Mouse (Mus musculus) CD4-positive, CD25-positive, alpha-beta regulatory T cell, adult 4 months (primary cell): Measurements from ENCODE around the gene Ogdh. TPM values are rescaled to one million over a fixed set of nuclear protein-coding genes. Genes with fewer than 3 reads are reported as not detected.
A peak's percentile ranks its signal among the peaks of the same experiment; 100 is the strongest.
"Not testable (repeated sequence)": the region's sequence is repeated elsewhere in the genome, so short reads cannot be mapped to it uniquely, and the experiment has no call there.

ENCODE experiments used
- ATAC-seq: one replicate; pipeline ENCODE4 v1.8.0; 2017
- polyA plus RNA-seq, 2 experiments: library from polyadenylated mRNA; unstranded; fragments of 100-300 nt; shearing (Covaris generic); gene quantifications; one replicate each; pipeline ENCODE4 v1.2.1; 2017

The Ogdh gene
- 100 to 1,000 TPM; 146 to 237 TPM for polyA plus RNA-seq

DNA sequence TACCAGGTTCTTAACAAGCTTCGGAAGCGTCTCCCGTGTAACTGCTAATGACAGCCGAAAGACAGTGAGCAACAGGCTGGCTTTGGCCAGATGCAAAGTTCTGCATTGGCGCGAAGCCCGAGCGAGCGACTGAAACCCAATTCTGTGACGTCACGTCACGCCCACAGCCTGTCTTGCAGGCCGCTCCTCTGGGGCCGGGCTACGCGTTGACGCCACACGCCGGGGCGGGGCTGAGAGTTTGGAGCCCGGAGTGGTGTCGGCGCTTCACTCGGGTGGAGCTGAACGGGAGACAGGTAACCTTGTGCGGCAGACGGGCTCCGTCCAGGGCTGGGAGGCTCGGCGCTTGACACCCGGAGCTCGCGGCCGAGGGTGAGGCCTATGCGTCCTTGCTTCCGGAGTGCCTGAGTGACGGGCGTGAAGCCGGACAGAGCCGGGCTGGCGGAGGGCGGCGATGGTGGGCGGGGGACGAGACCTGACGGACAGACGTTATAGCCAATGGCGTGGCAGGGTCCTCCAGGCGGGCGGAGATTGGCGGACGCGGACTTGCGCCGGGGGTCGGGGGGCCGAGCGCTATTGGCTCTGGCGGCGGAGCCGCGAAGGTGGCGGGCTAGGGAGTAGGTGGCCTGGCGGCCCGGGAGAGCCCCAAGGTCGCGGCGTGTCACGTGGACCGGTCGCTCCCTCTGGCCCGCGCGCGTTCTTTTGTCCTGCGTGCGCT lies at the start of gene Ogdh:
TSS of gene Ogdh (plus strand) at position 233 of the 715 bp plus-strand sequence.
- ATAC-seq: peak; percentile 81

DNA sequence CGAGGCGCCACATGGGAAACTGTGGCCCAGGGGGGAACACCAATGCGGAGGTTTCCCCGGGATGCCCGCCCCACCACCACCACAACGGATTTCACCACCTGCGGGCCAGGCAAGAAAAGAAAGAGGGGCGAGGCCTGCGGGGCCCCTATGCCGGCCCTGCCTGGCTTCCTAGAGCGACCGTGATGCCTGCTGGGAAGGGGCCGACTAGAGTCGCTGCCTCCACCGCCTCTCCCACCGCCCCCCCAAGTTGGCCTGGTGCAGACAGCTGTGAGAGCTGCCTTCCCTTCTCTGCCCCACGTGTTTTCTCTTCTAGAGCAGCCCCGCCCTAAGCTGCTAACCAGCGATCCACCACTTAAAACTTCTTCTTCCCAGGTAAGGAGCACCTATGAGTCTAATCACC lies 46.7 kb upstream of the Ogdh start:
- no peak for ATAC-seq

DNA sequence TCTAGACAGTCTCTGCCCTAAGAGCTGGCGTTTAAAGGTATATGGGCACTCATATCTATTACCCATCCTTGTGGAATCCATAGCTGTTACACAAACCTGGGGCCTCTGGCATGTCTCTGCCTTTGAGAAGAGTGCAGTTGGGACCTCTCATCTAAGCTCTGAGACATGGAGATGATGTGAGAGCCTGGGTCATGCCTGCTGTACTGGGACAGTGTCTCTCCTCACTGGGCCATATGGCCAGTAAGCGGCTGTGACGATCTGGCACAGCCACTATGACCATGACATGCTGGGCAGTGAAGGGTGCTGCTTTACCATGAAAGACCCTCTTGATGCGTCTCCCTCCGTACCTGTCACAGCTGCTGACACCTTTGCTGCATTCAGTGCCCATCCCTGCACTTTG lies 39.2 kb upstream of the Ogdh start:
- no peak for ATAC-seq

- ATAC-seq: no peak
Observed at GRCm38 (mm10) chr11:6252824-6253223, 38.6 kb upstream of the Ogdh start.

DNA sequence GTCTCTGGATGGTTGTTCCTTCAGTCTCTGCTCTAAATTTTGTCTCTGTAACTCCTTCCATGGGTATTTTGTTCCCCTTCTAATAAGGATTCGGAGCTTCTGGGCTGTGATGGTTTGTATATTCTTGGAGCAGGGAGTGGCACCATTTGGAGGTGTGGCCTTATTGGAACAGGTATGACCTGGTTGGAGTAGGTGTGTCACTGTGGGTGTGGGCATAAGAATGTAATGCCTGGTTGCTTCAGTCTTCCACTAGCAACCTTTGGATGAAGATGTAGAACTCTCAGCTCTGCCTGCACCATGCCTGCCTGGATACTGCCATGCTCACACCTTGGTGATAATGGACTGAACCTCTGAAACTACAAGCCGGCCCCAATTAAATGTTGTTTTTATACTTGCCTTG lies 36.8 kb upstream of the Ogdh start:
- ATAC-seq: not testable (repeated sequence)

DNA sequence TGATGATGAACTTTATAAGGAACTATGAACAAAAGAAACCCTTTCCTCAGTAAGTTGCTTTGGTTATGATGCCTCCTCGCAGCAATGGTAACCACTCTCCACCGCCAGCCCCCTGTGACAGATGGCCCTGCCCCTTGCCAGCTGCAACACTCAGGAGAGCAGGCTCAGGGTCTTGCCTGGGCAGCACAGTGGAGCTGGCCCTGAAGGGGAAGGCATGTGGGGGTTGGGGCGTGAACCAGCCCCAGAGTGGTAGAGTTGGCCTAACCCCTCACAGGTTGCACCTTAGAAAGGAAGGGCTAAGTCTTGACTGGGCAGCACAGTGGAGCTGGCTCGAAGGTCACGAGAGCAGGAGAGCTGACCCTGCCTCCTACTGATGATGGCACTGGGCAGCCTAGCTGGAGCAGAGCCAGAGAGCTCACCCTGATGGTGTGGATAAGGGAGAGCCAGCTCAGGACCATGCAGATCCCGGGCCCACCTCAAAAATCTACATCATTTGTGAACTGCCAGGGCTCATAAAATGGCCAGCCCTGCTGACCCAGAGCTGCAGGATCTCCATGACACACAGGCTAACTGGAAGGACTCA lies 34.9 kb upstream of the Ogdh start:
- ATAC-seq: no peak

- no peak for ATAC-seq
Observed at GRCm38 (mm10) chr11:6259413-6259812, 32.0 kb upstream of the Ogdh start.

DNA sequence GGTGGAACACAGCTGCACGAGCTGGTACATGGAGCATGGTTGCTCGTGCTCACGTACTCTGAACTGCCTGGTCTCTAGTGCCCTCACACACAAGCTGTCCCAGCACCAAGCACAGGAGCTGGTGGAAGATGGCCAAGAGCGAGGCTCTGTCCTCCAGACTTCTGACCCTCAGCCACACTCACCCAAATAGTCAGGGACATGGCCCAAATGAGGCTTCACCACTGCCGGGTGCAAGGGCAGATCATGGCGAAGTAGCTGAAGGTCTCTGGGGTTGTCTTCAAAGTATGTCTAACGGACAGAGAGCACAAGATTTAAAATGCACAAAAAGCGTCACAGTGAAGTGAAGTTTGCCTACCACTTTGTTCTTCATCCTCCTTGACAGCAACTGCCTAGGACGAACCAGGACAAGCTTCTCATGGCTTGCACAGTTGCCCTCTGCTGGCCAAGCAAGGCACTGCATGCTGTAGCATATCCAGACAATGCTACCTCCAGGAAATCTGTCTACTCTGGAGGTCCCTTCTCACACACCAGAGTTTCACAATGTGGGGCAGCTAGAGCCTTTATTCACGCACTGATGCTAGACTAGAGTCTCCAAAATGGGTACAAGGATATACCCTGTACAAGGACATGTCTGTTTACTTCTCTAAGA lies 29.9 kb upstream of the Ogdh start:
- ATAC-seq: peak; percentile 74

- ATAC-seq: no peak
Observed at GRCm38 (mm10) chr11:6266621-6267020, 24.8 kb upstream of the Ogdh start.

DNA sequence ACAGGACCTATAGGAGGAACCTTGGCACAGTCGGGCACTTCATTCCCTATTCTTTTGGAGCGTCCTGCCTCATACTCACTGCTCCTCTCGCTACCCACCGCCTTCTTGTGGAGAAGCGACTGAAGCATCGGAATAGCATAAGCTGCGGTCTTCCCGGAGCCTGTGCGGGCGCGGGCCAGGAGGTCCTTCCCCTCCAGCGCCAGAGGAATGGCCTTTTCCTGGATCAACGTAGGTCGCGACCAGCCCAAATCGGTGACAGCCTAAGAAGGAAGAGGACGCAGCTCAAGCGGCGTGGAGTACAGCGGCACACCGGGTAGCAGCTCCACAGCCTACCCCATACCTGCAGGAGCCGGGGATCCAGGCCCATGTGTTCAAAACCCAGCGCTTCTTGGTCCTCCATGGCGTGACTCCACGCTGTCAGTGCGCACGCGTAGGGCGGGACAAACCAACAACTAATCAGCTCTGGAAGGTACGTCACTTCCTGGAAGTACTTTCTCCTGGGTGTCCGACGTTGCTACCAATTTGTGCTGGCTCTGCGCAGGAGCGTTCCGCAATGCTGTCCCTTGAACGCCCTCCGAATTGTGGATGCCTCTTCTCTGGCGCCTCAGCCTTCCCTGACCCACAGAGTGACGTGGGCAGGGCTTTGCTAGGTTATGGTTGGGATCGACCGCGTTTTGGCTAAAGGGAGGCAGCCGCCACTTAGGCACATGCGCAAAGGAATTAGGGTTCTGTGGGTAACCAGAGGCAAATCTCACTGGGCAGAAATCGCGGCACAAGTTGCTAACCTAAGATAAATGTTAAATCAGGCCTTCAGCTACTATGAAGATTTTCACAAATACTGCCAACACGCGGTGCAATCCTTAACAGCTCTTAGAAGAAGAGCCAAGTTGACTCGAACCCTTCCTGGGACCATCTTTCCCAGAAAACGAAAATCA lies 23.8 kb upstream of the Ogdh start, which contains the start of gene Ddx56:
TSS of gene Ddx56 (minus strand) at position 453 of the 935 bp plus-strand sequence.
- ATAC-seq: peak; percentile 100

DNA sequence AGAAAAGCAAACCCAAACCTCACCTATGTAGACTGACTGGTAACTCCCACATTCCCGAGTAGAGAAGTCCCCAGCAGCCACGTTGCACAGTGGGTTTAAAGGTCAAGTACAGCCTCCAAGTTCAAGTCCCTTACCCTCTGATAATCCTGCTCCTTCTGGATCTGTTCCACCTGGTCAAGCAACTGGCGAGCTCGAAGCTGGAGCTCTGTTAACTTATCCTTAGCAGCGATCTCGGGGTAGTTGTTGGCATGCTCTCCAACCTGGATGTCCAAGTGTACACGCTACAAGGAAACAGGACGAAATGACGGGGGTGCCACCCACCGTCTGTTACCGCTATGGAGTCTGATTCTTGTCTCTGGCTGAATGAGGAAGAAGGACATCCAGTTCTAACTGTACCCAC lies 17.8 kb upstream of the Ogdh start:
- no peak for ATAC-seq

DNA sequence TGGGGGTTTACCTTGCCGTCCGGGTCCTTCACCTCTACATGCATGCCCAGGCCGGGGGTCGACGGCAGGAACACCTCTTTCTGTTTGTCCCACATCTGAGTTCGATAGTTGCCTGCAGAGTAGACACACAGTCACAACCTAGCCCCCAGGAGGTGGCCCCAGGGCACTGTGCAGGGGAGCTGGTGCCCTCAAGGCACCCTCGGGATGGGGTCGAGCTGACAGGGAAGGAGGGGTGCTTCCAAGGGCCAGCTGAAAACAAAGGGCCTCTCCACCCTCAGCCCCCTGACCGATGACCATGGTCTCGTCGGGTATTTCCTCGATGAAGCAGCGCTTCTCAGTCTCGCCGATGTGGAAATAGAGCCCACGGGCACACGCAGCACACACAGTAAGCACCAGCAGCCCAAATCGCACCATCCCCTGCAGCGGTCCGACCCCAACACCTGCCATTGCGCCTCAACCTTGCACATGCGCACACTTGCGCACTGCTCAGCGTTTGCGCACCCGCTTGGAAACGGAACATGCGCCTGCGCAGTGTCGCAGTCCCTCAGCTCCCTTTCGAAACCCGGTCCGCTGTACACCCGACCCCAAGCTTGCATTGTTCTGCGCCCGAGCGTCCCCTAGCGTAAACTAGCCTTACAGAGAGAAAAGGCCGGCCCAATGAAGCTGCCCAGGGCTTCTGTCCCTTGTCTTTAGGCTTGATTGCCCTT lies 16.9 kb upstream of the Ogdh start, which contains the start of gene Tmed4:
TSS of gene Tmed4 (minus strand) at position 484 of the 707 bp plus-strand sequence.
- peak; percentile 97 for ATAC-seq

DNA sequence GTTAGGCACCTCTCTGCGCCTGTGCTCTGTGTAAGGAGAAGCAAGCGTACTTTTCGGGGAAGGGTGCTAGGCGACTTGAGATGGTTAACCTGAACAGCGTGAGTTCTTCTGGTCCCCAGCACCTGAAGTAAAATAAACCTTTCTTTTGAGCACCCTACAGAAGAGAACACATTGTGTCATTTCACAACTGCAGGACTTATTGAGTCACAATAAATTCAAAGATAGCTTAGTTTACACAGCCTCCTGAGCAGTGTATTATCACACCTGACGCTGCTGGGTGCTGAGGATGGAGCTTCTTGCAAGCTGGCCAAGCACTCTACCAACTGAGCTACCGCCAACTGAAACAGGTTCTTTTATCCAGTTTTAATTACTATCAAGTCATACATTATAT lies 16.3 kb upstream of the Ogdh start:
- no peak for ATAC-seq

GRCm38 (mm10) chr11:6276466-6276865 lies 15.0 kb upstream of the Ogdh start:
- ATAC-seq: no peak

- ATAC-seq: no peak
Observed at GRCm38 (mm10) chr11:6282940-6283339, 8.5 kb upstream of the Ogdh start.

DNA sequence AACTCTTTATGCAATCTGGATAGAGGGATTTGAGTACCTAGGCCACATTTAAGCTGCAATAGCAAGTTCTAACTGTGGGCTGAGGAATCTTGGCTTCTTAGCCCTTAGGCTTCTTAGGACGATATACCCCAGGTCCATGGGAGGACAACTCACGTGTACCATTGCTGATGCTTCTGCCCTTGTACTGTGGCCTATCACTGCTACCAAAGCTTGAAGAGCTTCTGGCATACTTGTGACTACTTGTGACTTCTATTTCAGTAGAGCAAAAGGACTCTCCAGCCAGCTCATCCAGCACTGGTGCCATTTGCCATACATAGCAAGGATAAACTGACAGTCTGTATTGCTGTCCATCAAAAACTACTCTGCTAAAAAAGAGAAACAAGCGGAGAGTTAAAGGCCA lies 1.3 kb upstream of the Ogdh start:
- no peak for ATAC-seq

DNA sequence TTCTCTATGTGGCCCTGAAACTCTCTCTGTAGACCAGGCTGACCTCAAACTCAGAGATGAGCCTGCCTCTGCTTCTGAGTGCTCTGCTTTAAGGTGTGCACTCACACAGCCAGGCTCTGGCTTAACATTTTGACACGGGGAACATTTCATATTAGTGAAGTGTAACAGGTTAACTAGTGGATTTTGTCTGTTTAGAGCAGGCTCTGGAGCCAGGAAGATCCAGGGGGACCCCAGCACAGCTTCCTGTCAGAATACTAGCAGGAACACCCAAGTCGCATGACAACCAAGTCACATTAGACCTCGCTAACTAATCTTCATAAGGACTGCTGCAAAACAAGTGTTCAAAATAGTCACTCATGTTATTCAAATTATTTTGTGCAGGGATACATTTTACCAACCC lies 550 bp upstream of the Ogdh start:
- ATAC-seq: no peak

- peak; percentile 68 for ATAC-seq
Observed at GRCm38 (mm10) chr11:6292116-6292987, 919 bp downstream of the Ogdh start.

DNA sequence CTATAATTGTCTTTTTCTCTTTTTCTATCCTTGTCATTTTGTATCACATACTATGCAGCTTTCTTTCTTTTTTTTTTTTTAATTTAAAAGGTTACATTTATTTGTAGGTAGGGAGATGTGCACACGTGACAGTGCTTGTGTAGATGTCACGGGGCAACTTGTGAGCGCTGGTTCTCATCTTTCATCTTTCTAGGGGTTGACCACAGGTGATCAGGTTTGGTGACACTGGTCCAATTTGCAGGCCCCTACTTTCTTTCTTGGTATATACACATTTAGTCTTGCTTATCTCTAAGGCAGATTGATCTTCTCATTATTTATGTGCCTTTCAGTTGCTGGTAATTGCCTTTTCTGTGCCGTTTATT lies 1.5 kb downstream of the Ogdh start:
- ATAC-seq: no peak

GRCm38 (mm10) chr11:6293601-6294000 lies 2.2 kb downstream of the Ogdh start:
- ATAC-seq: no peak

GRCm38 (mm10) chr11:6294632-6295031 lies 3.2 kb downstream of the Ogdh start:
- ATAC-seq: no peak
